Mouse (Mus musculus): ENCODE results near the gene Bmper.

Bmper gene

GRCm38 (mm10) chr9:23235368-23236002, 12.6 kb downstream of the Bmper start:
- no peak for DNase-seq (ENCODE audit: low spot score)

DNA sequence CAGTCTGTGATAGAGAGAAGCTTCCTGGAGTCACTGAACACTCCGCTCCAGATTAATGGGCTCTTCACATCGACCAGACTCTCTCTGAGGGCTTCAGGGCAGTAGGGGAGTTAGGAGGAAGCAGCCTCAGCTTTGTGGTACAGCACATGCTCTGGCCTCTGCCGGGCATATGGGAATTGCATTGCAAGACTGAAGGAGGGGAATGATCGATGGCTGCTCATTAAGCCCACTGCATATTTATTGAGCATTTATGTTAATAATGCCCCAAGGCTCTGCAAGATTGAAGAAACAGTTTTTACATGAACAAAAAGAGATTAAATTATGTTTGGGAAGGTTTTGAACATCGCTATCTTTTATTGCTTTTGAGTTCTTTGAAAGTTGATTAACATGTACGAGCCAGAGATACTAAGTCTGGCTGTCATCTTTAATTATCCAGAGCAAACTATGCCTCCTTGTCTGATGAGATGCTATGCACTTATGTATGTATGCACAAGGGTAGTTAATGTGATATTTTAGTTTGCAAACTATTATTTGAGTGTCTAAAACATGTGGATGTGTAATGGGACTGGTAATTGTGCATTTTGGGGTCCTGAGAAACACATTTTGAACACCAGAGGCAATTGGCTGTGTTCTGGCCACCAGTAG, 13.9 kb downstream of the Bmper start:
- no peak for DNase-seq (ENCODE audit: low spot score)

- DNase-seq (ENCODE audit: low spot score): no peak
Measured at GRCm38 (mm10) chr9:23239011-23239410, 16.1 kb downstream of the Bmper start.

DNA sequence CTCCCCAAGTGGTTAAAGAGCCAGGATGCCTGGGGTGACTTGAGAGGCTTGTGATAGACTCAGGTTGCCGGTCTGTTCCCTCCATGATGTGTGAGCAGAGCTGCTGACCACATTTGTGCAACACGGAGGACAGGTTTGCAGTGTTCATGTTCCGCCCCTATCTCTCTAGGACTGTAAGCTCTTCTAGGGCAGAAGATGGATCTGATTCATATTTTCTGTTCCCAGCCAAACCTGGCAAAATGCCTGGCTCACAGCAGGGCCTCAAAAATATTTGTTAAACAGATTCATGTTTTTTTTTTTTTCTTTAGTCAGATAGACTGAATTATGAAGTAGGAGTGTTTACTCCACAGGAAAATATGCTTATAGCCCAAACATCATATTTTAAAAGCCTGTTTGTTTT, 20.0 kb downstream of the Bmper start:
- DNase-seq (ENCODE audit: low spot score): peak; percentile 33

DNA sequence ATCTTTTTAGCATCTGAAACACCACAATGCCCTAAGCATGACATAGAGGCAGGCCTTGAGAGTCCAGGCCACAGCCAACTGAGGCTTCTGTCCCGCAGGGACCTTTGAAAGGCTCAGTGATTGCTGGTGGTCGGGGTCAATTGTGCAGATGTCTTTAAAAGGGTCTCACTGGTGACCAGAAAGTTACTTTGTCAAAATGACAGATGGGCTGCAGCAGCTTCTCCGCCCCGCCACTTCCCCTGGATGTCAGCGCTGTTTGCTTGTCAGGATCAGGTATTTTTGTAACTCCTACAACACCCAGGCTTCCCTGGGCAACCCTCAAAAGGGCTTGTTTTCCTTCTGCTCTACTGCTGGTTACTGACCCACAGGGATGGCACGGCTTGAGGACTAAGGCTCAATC, 21.0 kb downstream of the Bmper start:
- no peak for DNase-seq (ENCODE audit: low spot score)

- DNase-seq (ENCODE audit: low spot score): no peak
Measured at GRCm38 (mm10) chr9:23246389-23246788, 23.5 kb downstream of the Bmper start.

DNA sequence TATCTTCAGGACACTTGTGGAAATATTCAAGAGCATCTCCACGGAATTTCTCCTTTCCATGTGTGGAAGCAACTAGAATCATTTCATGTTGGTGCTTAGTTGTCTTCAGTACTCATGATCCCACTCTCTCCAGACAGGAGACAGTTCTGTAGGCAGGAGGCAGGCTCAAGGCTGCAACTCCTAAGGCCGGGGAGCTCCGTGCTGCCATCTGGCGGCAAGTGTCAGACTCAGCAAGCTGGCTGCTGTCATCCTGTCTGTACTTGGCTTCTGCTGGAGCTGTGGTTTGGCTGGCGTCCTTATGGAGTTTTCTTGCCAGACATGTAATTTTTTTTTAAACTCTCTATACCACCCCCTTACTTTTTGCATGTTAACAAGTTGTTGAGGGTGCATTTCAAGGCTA, 27.1 kb downstream of the Bmper start:
- peak; percentile 81 for DNase-seq (ENCODE audit: low spot score)

DNA sequence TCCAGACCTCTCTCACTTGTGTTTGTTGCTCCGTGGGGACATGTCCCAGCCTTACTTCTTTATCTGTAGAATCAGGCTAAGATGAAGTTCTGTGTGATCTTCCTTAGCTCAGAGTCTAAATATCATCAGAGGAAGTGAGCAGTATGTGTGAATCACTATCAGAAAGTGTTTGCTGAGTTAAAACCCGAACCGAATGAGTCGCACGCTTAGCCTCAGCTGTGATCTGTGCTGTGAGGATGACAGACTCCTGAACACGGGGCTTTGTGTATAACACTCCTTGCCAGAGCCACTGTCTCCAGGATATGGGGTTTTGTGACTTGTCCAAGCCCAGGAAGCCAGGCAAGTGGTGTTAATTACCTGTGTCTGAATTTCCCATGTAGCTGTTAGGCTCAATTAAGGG, 28.1 kb downstream of the Bmper start:
- no peak for DNase-seq (ENCODE audit: low spot score)

DNA sequence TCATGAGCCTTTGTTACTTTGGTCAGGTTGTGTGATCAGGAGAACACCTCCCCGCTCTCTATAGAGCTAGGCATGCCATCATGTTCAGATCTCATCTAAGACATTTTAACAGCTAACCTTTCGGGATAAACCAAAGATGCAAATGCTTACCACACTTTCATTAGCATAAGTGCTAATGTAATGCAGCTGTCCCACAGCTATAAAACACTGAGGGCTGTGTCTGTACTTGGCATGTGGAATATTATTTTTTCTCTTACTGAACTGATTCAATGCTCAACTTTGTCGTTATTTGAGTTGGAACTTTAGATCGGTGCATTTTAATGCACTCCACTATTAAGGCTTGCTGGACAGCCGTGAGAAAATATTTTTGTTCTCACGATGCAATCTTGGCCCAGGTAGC, 30.7 kb downstream of the Bmper start:
- no peak for DNase-seq (ENCODE audit: low spot score)

GRCm38 (mm10) chr9:23254237-23255214, 31.6 kb downstream of the Bmper start:
- no peak for DNase-seq (ENCODE audit: low spot score)

GRCm38 (mm10) chr9:23255841-23256240, 33.0 kb downstream of the Bmper start:
- no peak for DNase-seq (ENCODE audit: low spot score)

DNA sequence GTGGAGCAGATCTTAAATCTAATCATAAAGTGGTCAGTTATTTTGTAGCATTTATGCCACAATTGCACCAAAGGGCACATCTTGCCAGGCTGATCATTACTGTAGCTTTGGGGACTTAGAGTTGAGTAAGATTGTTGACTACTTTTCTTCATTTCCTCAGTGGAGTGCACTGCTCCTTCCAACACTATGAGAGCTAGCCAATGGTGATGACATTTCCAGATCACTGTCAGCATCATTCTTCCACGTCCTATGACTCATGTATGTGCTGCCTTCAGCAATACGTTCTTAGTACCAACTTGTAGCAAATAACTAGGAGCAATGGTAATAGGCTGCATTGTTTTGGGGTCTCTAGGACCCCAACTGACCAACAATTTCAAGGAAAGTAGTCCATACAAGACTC, 33.7 kb downstream of the Bmper start:
- DNase-seq (ENCODE audit: low spot score): no peak

GRCm38 (mm10) chr9:23261834-23262233, 39.0 kb downstream of the Bmper start:
- DNase-seq (ENCODE audit: low spot score): no peak

DNA sequence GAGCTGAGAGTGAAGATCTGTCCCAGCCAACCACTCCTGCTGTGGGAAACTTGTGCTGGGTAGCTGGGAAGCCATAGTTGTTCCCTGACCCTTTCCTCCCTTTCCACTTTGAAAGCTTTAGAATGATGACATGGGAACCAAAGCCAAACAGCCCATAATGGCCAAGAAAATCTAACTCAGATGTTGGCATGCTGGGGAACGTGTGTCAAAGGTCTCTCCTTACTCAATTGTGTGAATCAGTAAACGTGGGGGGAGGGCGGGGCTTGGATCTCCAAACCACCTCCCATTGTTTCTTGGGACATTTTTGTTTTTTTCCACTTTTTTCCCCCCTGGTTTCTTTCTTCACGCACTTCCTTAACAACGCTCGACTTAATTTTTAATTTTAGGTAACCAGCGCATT, 40.0 kb downstream of the Bmper start:
- DNase-seq (ENCODE audit: low spot score): no peak

DNA sequence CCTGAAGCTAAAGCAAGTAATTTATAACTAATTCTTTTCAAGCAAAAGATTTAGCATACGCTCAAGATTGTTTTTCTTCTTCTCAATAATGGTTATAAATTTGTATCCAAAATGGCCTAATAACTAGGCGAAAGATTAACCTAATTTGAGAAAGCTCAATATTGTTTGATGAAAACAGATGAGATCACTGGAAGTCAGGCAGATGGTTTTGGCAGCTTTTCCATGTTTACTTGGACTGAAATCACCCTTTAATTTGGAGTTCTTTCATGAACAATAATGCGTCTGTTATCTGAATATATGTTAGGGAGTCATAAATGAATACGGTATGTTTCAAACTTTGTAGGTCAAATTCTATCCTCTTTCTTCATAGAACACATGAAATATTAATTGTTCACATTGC, 41.6 kb downstream of the Bmper start:
- no peak for DNase-seq (ENCODE audit: low spot score)

GRCm38 (mm10) chr9:23268609-23269008, 45.7 kb downstream of the Bmper start:
- DNase-seq (ENCODE audit: low spot score): no peak

DNA sequence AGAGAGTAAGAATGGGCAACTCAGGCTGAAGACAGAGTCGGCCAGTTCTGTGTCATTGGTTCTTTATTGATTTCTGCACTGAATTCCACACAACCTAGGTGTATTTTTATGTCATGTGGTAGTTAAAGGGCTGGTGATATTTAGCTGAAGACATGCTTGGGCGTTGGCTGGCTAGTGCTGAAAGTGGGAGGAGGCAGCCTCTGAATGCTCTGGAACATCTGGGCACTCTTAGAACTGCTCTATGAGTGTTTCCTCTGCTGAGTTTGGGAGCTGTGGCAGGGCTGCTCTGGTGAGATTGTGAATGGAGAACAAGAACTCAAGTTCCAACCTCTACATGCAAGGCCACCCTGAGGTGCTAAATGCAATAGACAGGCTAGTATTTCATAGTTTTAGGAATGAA, 46.2 kb downstream of the Bmper start:
- DNase-seq (ENCODE audit: low spot score): no peak

- DNase-seq (ENCODE audit: low spot score): no peak
Measured at GRCm38 (mm10) chr9:23276244-23276643, 53.4 kb downstream of the Bmper start.

DNA sequence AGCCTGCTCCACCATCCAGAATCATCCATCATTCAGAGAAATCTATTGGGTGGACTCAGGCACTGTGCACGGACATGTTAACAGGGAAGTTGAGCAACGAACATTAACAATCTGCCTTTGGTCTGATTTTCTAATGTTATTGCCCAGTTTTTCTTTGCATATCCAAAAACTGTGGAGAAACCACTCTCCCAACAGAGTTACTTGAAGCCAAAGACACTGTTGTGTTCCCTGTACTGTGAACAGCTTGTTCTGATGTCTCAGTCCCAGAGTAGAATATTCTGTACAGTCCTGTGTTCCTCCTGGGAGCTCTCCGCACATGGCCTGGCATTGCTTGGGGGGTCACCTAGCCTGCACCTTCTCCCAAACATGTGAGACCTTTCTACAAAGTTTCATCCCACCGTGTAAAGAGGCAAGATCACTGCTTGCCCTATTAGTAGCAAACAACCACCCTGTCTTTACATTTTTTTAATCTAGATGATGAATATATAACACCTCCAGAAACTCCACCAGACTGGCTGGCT, 62.1 kb downstream of the Bmper start:
- no peak for DNase-seq (ENCODE audit: low spot score)

GRCm38 (mm10) chr9:23293574-23293973, 70.7 kb downstream of the Bmper start:
- DNase-seq (ENCODE audit: low spot score): no peak

DNA sequence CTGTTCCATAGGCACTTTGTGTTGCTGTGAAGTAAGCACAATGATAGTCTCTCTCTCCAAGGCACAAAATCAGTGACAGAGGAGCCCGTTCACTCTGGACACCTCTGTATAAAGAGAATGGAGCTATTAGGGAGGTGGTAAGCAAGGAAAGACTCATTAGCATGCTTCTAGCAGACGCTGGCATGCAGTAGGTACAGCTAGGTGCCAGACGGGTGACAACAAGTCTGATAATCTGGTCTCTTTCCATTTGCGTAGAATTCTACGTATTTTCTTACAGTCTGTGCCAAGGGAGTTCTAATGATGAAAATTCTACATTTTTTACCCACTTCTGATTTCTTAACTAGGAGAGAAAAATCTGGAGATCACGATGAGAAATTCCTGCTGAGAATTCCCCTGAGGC, 72.7 kb downstream of the Bmper start:
- DNase-seq (ENCODE audit: low spot score): no peak

DNA sequence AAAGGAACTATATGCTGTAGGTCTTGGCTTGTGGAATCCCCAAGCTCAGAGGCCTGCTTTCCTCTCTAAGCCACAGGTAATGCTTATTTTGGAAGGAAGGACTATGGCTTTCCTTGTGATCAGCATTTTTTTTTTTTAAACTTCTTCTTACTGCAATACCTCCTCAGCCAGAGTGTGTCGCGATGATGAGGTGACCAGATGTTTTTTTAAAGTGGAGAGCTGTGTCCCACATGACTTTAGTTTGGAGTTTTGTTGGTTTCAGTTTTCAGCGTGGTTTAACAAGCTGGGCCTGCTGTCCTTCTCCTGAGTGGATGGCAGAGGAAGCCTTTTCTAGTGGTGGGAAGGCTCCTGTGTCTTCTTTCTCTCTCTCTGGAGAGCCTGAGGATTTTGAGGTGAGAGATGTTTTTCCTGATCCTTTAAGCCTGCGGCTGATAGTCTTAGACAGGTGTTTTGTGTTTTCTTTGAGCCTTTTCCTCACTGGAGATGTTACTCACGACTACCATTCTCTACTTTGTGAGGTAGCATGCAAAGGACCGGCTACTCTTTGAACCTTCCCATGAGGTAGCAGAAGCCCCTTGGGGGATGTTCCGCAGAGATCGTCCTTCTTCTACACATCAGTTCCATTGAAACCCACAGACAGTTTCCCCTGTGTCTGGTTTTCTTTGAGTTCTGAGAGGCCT, 74.8 kb downstream of the Bmper start:
- no peak for DNase-seq (ENCODE audit: low spot score)

All from urinary bladder, postnatal 14 days (tissue).